Mouse (Mus musculus): ENCODE measurements around the gene Tmem60.

GRCm38 (mm10) chr5:20884036-20884620 lies 2.1 kb downstream of the Tmem60 start:
- TF ChIP-seq CTCF (IDR thresholded peaks at IDR 0.05; ENCODE audit: extremely low read depth, insufficient read depth, low read length) (no peak), POLR2A (IDR thresholded peaks at IDR 0.05; ENCODE audit: extremely low read depth, insufficient read depth, low read length) (no peak)

Data from cortical plate, adult 2 months (tissue).